Mouse (Mus musculus) brain, embryonic 14.5 days (tissue): Measurements from ENCODE around the gene Gm9913. TPM values are rescaled to one million over a fixed set of nuclear protein-coding genes. Genes with fewer than 3 reads are reported as not detected.

ENCODE experiments used
- DNase-seq: peaks from one replicate; pipeline ENCODE4 v3.0.0-alpha.2; 2011; ENCODE audit warnings: low read depth
- CTCF ChIP-seq: fragments of 200-500 bp; IDR thresholded peaks from 2 replicates; pipeline ENCODE4 v1.5.1; 2012; ENCODE audit warnings: inconsistent platforms, mild to moderate bottlenecking, moderate library complexity, borderline replicate concordance; ENCODE audit not compliant: insufficient read depth, insufficient read length; ENCODE audit errors: extremely low read depth
- POLR2A ChIP-seq: fragments of 200-500 bp; IDR thresholded peaks from 2 replicates; pipeline ENCODE4 v1.6.1; 2012; ENCODE audit warnings: mild to moderate bottlenecking, inconsistent platforms, borderline replicate concordance; ENCODE audit not compliant: poor library complexity, insufficient read depth, insufficient read length, severe bottlenecking; ENCODE audit errors: extremely low read depth
- polyA plus RNA-seq: library from polyadenylated mRNA; depleted of rRNA; stranded (reverse); fragments of >200 nt; gene quantifications from 2 replicates; pipeline ENCODE4 v1.2.3, GENCODE M21; 2012; rRNA removed

Gene Gm9913
- polyA plus RNA-seq = 0.09 and 0.10 TPM in 2 replicates

- peak; percentile 68 for DNase-seq
- TF ChIP-seq CTCF (no peak), POLR2A (no peak)
These were observed at the start of gene Gm9913 for GRCm38 (mm10) chr2:125505006-125505745. TSS of gene Gm9913 (plus strand) at chr2:125505089.

GRCm38 (mm10) chr2:125456059-125456789 lies 48.7 kb upstream of the Gm9913 start:
- no peak for TF ChIP-seq CTCF
- TF ChIP-seq POLR2A = no peak
- no peak for DNase-seq

GRCm38 (mm10) chr2:125459087-125459486 lies 45.8 kb upstream of the Gm9913 start:
- no peak for DNase-seq
- TF ChIP-seq CTCF (no peak), POLR2A (no peak)

- DNase-seq = no peak
- TF ChIP-seq POLR2A (no peak), CTCF (no peak)
These were observed 40.9 kb upstream of the Gm9913 start for GRCm38 (mm10) chr2:125464036-125464435.

GRCm38 (mm10) chr2:125470553-125471295 lies 34.2 kb upstream of the Gm9913 start:
- no peak for TF ChIP-seq POLR2A
- no peak for TF ChIP-seq CTCF
- peak; percentile 42 for DNase-seq

GRCm38 (mm10) chr2:125471721-125472120 lies 33.2 kb upstream of the Gm9913 start:
- TF ChIP-seq POLR2A = no peak
- no peak for TF ChIP-seq CTCF
- no peak for DNase-seq

GRCm38 (mm10) chr2:125473228-125473627 lies 31.7 kb upstream of the Gm9913 start:
- DNase-seq = no peak
- TF ChIP-seq CTCF (no peak), POLR2A (no peak)

GRCm38 (mm10) chr2:125474690-125475089 lies 30.2 kb upstream of the Gm9913 start:
- TF ChIP-seq POLR2A (no peak), CTCF (no peak)
- DNase-seq = no peak

- TF ChIP-seq POLR2A = no peak
- TF ChIP-seq CTCF = no peak
- DNase-seq = no peak
These were observed 28.7 kb upstream of the Gm9913 start for GRCm38 (mm10) chr2:125476231-125476630.

GRCm38 (mm10) chr2:125477367-125477766 lies 27.5 kb upstream of the Gm9913 start:
- TF ChIP-seq POLR2A = no peak
- no peak for TF ChIP-seq CTCF
- no peak for DNase-seq

- no peak for TF ChIP-seq CTCF
- TF ChIP-seq POLR2A = no peak
These were observed 26.2 kb upstream of the Gm9913 start for GRCm38 (mm10) chr2:125478705-125479104.

GRCm38 (mm10) chr2:125480057-125480456 lies 24.8 kb upstream of the Gm9913 start:
- no peak for TF ChIP-seq POLR2A
- TF ChIP-seq CTCF = no peak
- DNase-seq = no peak

More at GRCm38 (mm10) chr2:125478705-125479104, 26.2 kb upstream of the Gm9913 start:
- DNase-seq = peak; percentile 5

- no peak for DNase-seq
- no peak for TF ChIP-seq CTCF
- no peak for TF ChIP-seq POLR2A
These were observed 23.8 kb upstream of the Gm9913 start for GRCm38 (mm10) chr2:125481116-125481515.
